Mouse (Mus musculus): ENCODE results near the gene Lgals7. TPM values are rescaled to one million over a fixed set of nuclear protein-coding genes. Genes with fewer than 3 reads are reported as not detected.

The Lgals7 gene
- polyA plus RNA-seq, 1 experiment: 0.12 TPM

- no peak for TF ChIP-seq MYOD1 (IDR thresholded peaks at IDR 0.05; ENCODE audit: control insufficient read depth, insufficient read length, low read depth)
- TF ChIP-seq CEBPB (IDR thresholded peaks at IDR 0.05; ENCODE audit: low read depth): no peak
- TF ChIP-seq CTCF (IDR thresholded peaks at IDR 0.05; ENCODE audit: control insufficient read depth, insufficient read depth, insufficient read length): no peak
- no peak for TF ChIP-seq USF1 (IDR thresholded peaks at IDR 0.05; ENCODE audit: low read depth)
- no peak for TF ChIP-seq MAX (IDR thresholded peaks at IDR 0.05)
- TF ChIP-seq MYOG (IDR thresholded peaks at IDR 0.05; ENCODE audit: control insufficient read depth, extremely low read depth, insufficient read length): no peak
- TF ChIP-seq FOSL1 (IDR thresholded peaks at IDR 0.05; ENCODE audit: insufficient read depth, low read length, poor library complexity, severe bottlenecking): no peak
- peaks cover 4% of the 10 kb centered on the region for H3K36me3 ChIP-seq (ENCODE audit: control insufficient read depth, insufficient read depth)
- no peak overlapping the region for H3ac ChIP-seq (ENCODE audit: control insufficient read depth, insufficient read length, low read depth)
- no peaks in the 10 kb centered on the region for H3K27me3 ChIP-seq (ENCODE audit: control insufficient read depth, insufficient read depth, insufficient read length)
- no peaks in the 10 kb centered on the region for H3K79me3 ChIP-seq (ENCODE audit: low read depth)
- no peak overlapping the region for H3K4me3 ChIP-seq (ENCODE audit: insufficient read depth, poor library complexity, severe bottlenecking)
- H3K79me2 ChIP-seq (ENCODE audit: control insufficient read depth, insufficient read depth): no peaks in the 10 kb centered on the region
Measured at GRCm38 (mm10) chr7:28831411-28832125, 32.1 kb upstream of the Lgals7 start.

GRCm38 (mm10) chr7:28832137-28832536 lies 31.5 kb upstream of the Lgals7 start:
- H3K79me2 ChIP-seq (ENCODE audit: control insufficient read depth, insufficient read depth): no peaks in the 10 kb centered on the region
- no peak overlapping the region for H3K4me3 ChIP-seq (ENCODE audit: insufficient read depth, poor library complexity, severe bottlenecking)
- H3K79me3 ChIP-seq (ENCODE audit: low read depth): no peaks in the 10 kb centered on the region
- H3K27me3 ChIP-seq (ENCODE audit: control insufficient read depth, insufficient read depth, insufficient read length): no peaks in the 10 kb centered on the region
- TF ChIP-seq FOSL1 (IDR thresholded peaks at IDR 0.05; ENCODE audit: insufficient read depth, low read length, poor library complexity, severe bottlenecking) (no peak), MYOD1 (IDR thresholded peaks at IDR 0.05; ENCODE audit: control insufficient read depth, insufficient read length, low read depth) (no peak), CEBPB (IDR thresholded peaks at IDR 0.05; ENCODE audit: low read depth) (no peak), MAX (IDR thresholded peaks at IDR 0.05) (no peak), USF1 (IDR thresholded peaks at IDR 0.05; ENCODE audit: low read depth) (no peak), CTCF (IDR thresholded peaks at IDR 0.05; ENCODE audit: control insufficient read depth, insufficient read depth, insufficient read length) (no peak), MYOG (IDR thresholded peaks at IDR 0.05; ENCODE audit: control insufficient read depth, extremely low read depth, insufficient read length) (no peak)
- peaks cover 4% of the 10 kb centered on the region for H3K36me3 ChIP-seq (ENCODE audit: control insufficient read depth, insufficient read depth)
- H3ac ChIP-seq (ENCODE audit: control insufficient read depth, insufficient read length, low read depth): no peak overlapping the region

GRCm38 (mm10) chr7:28833723-28834347 lies 29.8 kb upstream of the Lgals7 start, which contains the start of gene Lgals4:
Gene Lgals4, plus strand, starts transcription at chr7:28833854.
- Histone ChIP-seq H3K79me2 (ENCODE audit: control insufficient read depth, insufficient read depth) (no peaks in the 10 kb centered on the region), H3K4me3 (ENCODE audit: insufficient read depth, poor library complexity, severe bottlenecking) (no peak within 1 kb of the TSS), H3K36me3 (ENCODE audit: control insufficient read depth, insufficient read depth) (peaks cover 4% of the 10 kb centered on the region), H3K27me3 (ENCODE audit: control insufficient read depth, insufficient read depth, insufficient read length) (no peaks in the 10 kb centered on the region), H3ac (ENCODE audit: control insufficient read depth, insufficient read length, low read depth) (no peak within 1 kb of the TSS), H3K79me3 (ENCODE audit: low read depth) (no peaks in the 10 kb centered on the region)
- TF ChIP-seq USF1 (IDR thresholded peaks at IDR 0.05; ENCODE audit: low read depth): no peak
- TF ChIP-seq MYOD1 (IDR thresholded peaks at IDR 0.05; ENCODE audit: control insufficient read depth, insufficient read length, low read depth): no peak
- no peak for TF ChIP-seq MAX (IDR thresholded peaks at IDR 0.05)
- no peak for TF ChIP-seq CTCF (IDR thresholded peaks at IDR 0.05; ENCODE audit: control insufficient read depth, insufficient read depth, insufficient read length)
- TF ChIP-seq FOSL1 (IDR thresholded peaks at IDR 0.05; ENCODE audit: insufficient read depth, low read length, poor library complexity, severe bottlenecking): no peak
- TF ChIP-seq CEBPB (IDR thresholded peaks at IDR 0.05; ENCODE audit: low read depth): no peak
- TF ChIP-seq MYOG (IDR thresholded peaks at IDR 0.05; ENCODE audit: control insufficient read depth, extremely low read depth, insufficient read length): no peak

GRCm38 (mm10) chr7:28836936-28837335 lies 26.7 kb upstream of the Lgals7 start:
- Histone ChIP-seq H3K79me2 (ENCODE audit: control insufficient read depth, insufficient read depth) (no peaks in the 10 kb centered on the region), H3K79me3 (ENCODE audit: low read depth) (no peaks in the 10 kb centered on the region), H3K4me3 (ENCODE audit: insufficient read depth, poor library complexity, severe bottlenecking) (no peak overlapping the region), H3K36me3 (ENCODE audit: control insufficient read depth, insufficient read depth) (no peaks in the 10 kb centered on the region), H3ac (ENCODE audit: control insufficient read depth, insufficient read length, low read depth) (no peak overlapping the region), H3K27me3 (ENCODE audit: control insufficient read depth, insufficient read depth, insufficient read length) (no peaks in the 10 kb centered on the region)
- no peak for TF ChIP-seq CEBPB (IDR thresholded peaks at IDR 0.05; ENCODE audit: low read depth)
- TF ChIP-seq MYOD1 (IDR thresholded peaks at IDR 0.05; ENCODE audit: control insufficient read depth, insufficient read length, low read depth): no peak
- TF ChIP-seq MYOG (IDR thresholded peaks at IDR 0.05; ENCODE audit: control insufficient read depth, extremely low read depth, insufficient read length): no peak
- no peak for TF ChIP-seq USF1 (IDR thresholded peaks at IDR 0.05; ENCODE audit: low read depth)
- no peak for TF ChIP-seq FOSL1 (IDR thresholded peaks at IDR 0.05; ENCODE audit: insufficient read depth, low read length, poor library complexity, severe bottlenecking)
- TF ChIP-seq MAX (IDR thresholded peaks at IDR 0.05): no peak
- TF ChIP-seq CTCF (IDR thresholded peaks at IDR 0.05; ENCODE audit: control insufficient read depth, insufficient read depth, insufficient read length): no peak

GRCm38 (mm10) chr7:28838331-28838730 lies 25.3 kb upstream of the Lgals7 start:
- no peaks in the 10 kb centered on the region for H3K79me3 ChIP-seq (ENCODE audit: low read depth)
- H3K4me3 ChIP-seq (ENCODE audit: insufficient read depth, poor library complexity, severe bottlenecking): no peak overlapping the region
- TF ChIP-seq FOSL1 (IDR thresholded peaks at IDR 0.05; ENCODE audit: insufficient read depth, low read length, poor library complexity, severe bottlenecking) (no peak), MYOD1 (IDR thresholded peaks at IDR 0.05; ENCODE audit: control insufficient read depth, insufficient read length, low read depth) (no peak), CEBPB (IDR thresholded peaks at IDR 0.05; ENCODE audit: low read depth) (no peak), CTCF (IDR thresholded peaks at IDR 0.05; ENCODE audit: control insufficient read depth, insufficient read depth, insufficient read length) (no peak), MYOG (IDR thresholded peaks at IDR 0.05; ENCODE audit: control insufficient read depth, extremely low read depth, insufficient read length) (no peak), USF1 (IDR thresholded peaks at IDR 0.05; ENCODE audit: low read depth) (no peak), MAX (IDR thresholded peaks at IDR 0.05) (no peak)
- H3ac ChIP-seq (ENCODE audit: control insufficient read depth, insufficient read length, low read depth): no peak overlapping the region
- H3K36me3 ChIP-seq (ENCODE audit: control insufficient read depth, insufficient read depth): no peaks in the 10 kb centered on the region
- no peaks in the 10 kb centered on the region for H3K27me3 ChIP-seq (ENCODE audit: control insufficient read depth, insufficient read depth, insufficient read length)
- no peaks in the 10 kb centered on the region for H3K79me2 ChIP-seq (ENCODE audit: control insufficient read depth, insufficient read depth)

All from C2C12 (cell line).